Mouse (Mus musculus): ENCODE results near the gene Atxn7l1.

GRCm38 (mm10) chr12:33334951-33335350 is 187.5 kb downstream of the Atxn7l1 start:
- TF ChIP-seq CTCF (IDR thresholded peaks at IDR 0.05; ENCODE audit: insufficient read depth, low read length) (no peak), POLR2A (IDR thresholded peaks at IDR 0.05; ENCODE audit: borderline replicate concordance, extremely low read depth, low read depth, low read length) (no peak)

All from lung, adult 2 months (tissue).